Mouse (Mus musculus) hindbrain, embryonic 14.5 days (tissue): ENCODE results near the gene Hes1. TPM values are rescaled to one million over a fixed set of nuclear protein-coding genes. Genes with fewer than 3 reads are reported as not detected.

Source experiments
- ATAC-seq: fragments of 200-750 bp; cut with Nextera tagmentation; 2 replicates; pipeline ENCODE4 v1.8.0; 2017; ENCODE audit warnings: moderate number of reproducible peaks, mild to moderate bottlenecking, moderate TSS enrichment, moderate library complexity; ENCODE audit not compliant: low FRiP score
- DNase-seq: peaks from one replicate; pipeline ENCODE4 v3.0.0-alpha.2; 2015; ENCODE audit warnings: low spot score
- H3K27ac ChIP-seq: fragments of 300-500 bp; sonication (generic); 2 replicates; pipeline ENCODE4 v1.5.1; 2014; ENCODE audit warnings: mild to moderate bottlenecking, moderate library complexity
- H3K27me3 ChIP-seq: fragments of 300-500 bp; sonication (generic); 2 replicates; pipeline ENCODE4 v1.6.1; 2014; ENCODE audit warnings: mild to moderate bottlenecking, low read length, mixed read lengths; ENCODE audit not compliant: control insufficient read depth, insufficient read depth
- H3K36me3 ChIP-seq: fragments of 300-500 bp; sonication (generic); replicated peaks from 2 replicates; pipeline ENCODE4 v1.6.1; 2014; ENCODE audit not compliant: control insufficient read depth, insufficient read depth
- H3K4me1 ChIP-seq: fragments of 300-500 bp; sonication (generic); replicated peaks from 2 replicates; pipeline ENCODE4 v1.6.1; 2014; ENCODE audit warnings: antibody characterized with exemption, low read length, mixed read lengths; ENCODE audit not compliant: control insufficient read depth, insufficient read depth
- H3K4me2 ChIP-seq: fragments of 300-500 bp; sonication (generic); replicated peaks from 2 replicates; pipeline ENCODE4 v1.6.1; 2014; ENCODE audit warnings: mild to moderate bottlenecking, moderate library complexity
- H3K4me3 ChIP-seq: fragments of 300-500 bp; sonication (generic); replicated peaks from 2 replicates; pipeline ENCODE4 v1.5.1; 2014; ENCODE audit warnings: mild to moderate bottlenecking, low read length
- H3K9ac ChIP-seq: fragments of 300-500 bp; sonication (generic); 2 replicates; pipeline ENCODE4 v1.6.1; 2014
- H3K9me3 ChIP-seq: fragments of 300-500 bp; sonication (generic); 2 replicates; pipeline ENCODE4 v1.6.1; 2016; ENCODE audit warnings: low read length; ENCODE audit not compliant: control insufficient read depth
- WGBS: fragments of 180-500 bp; shearing (Covaris S2); extraction: QIAGEN DNeasy Blood & Tissue Kit; methylation state at CpG from one replicate; pipeline ENCODE4 v1.1.7; 2014; 5-methylcytosine and 5-hydroxymethylcytosine counted together
- polyA plus RNA-seq: library from polyadenylated mRNA; unstranded; fragments of >200 nt; fragmentation: Nextera tagmentation; extraction: Ambion mirVana; gene quantifications from 2 replicates; pipeline ENCODE4 v1.2.1, GENCODE M21; 2014

Gene Hes1
- polyA plus RNA-seq, 1 experiment from 2014 or later: 18.0 TPM

- H3K9me3 ChIP-seq: no peaks in the 10 kb centered on the region
- no peak overlapping the region for H3K9ac ChIP-seq
- peaks cover 20% of the 10 kb centered on the region; the same call in 1 of the 2 replicates for H3K27me3 ChIP-seq
These were observed 17.8 kb downstream of the Hes1 start for GRCm38 (mm10) chr16:30081980-30082379.

GRCm38 (mm10) chr16:30082965-30083364 is 18.8 kb downstream of the Hes1 start:
- no peak overlapping the region for H3K27ac ChIP-seq
- peaks cover 18% of the 10 kb centered on the region; the same call in 1 of the 2 replicates for H3K27me3 ChIP-seq
- ATAC-seq (no peak), DNase-seq (no peak)
- 97% methylated on average over 8 of the region's 8 CpGs for WGBS
- H3K4me3 ChIP-seq: no peak overlapping the region
- H3K9me3 ChIP-seq: no peaks in the 10 kb centered on the region
- no peaks in the 10 kb centered on the region for H3K36me3 ChIP-seq
- H3K4me2 ChIP-seq: no peak overlapping the region
- H3K4me1 ChIP-seq: 0 out of 2 replicates have a peak, but pooled peaks cover 4% of the 10 kb centered on the region
- H3K9ac ChIP-seq: no peak overlapping the region

More at GRCm38 (mm10) chr16:30081980-30082379, 17.8 kb downstream of the Hes1 start:
- H3K27ac ChIP-seq: no peak overlapping the region
- H3K4me3 ChIP-seq: no peak overlapping the region
- no peak overlapping the region for H3K4me2 ChIP-seq
- ATAC-seq (no peak), DNase-seq (no peak)
- no peaks in the 10 kb centered on the region for H3K4me1 ChIP-seq
- H3K36me3 ChIP-seq: no peaks in the 10 kb centered on the region
- WGBS: 89% methylated on average over 4 of the region's 4 CpGs

GRCm38 (mm10) chr16:30083536-30083935 is 19.4 kb downstream of the Hes1 start:
- 75% methylated on average over 3 of the region's 3 CpGs for WGBS
- DNase-seq (no peak), ATAC-seq (no peak)
- Histone ChIP-seq H3K9ac (no peak overlapping the region), H3K36me3 (no peaks in the 10 kb centered on the region), H3K9me3 (no peaks in the 10 kb centered on the region), H3K4me1 (0 out of 2 replicates have a peak, but pooled peaks cover 4% of the 10 kb centered on the region), H3K4me3 (no peak overlapping the region), H3K27ac (no peak overlapping the region), H3K4me2 (no peak overlapping the region), H3K27me3 (peaks cover 18% of the 10 kb centered on the region; the same call in 1 of the 2 replicates)

GRCm38 (mm10) chr16:30088646-30089045 is 24.5 kb downstream of the Hes1 start:
- DNase-seq (no peak), ATAC-seq (no peak)
- no peak overlapping the region for H3K4me3 ChIP-seq
- 90% methylated on average over 5 of the region's 5 CpGs for WGBS
- no peak overlapping the region for H3K4me2 ChIP-seq
- no peaks in the 10 kb centered on the region for H3K9me3 ChIP-seq
- peaks cover 10% of the 10 kb centered on the region; the same call in 1 of the 2 replicates for H3K27me3 ChIP-seq
- H3K36me3 ChIP-seq: no peaks in the 10 kb centered on the region
- H3K27ac ChIP-seq: no peak overlapping the region
- H3K9ac ChIP-seq: no peak overlapping the region
- 0 out of 2 replicates have a peak, but pooled peaks cover 4% of the 10 kb centered on the region for H3K4me1 ChIP-seq

- H3K9ac ChIP-seq: no peak overlapping the region
- no peak overlapping the region for H3K4me3 ChIP-seq
- 91% methylated on average over 9 of the region's 9 CpGs for WGBS
- no peak for ATAC-seq
- 0 out of 2 replicates have a peak, but pooled peaks cover 4% of the 10 kb centered on the region for H3K4me1 ChIP-seq
- peaks cover 10% of the 10 kb centered on the region; the same call in 1 of the 2 replicates for H3K27me3 ChIP-seq
- H3K27ac ChIP-seq: no peak overlapping the region
- H3K4me2 ChIP-seq: no peak overlapping the region
- H3K9me3 ChIP-seq: no peaks in the 10 kb centered on the region
- DNase-seq: no peak
- H3K36me3 ChIP-seq: no peaks in the 10 kb centered on the region
These were observed 26.1 kb downstream of the Hes1 start for GRCm38 (mm10) chr16:30090200-30090865.

GRCm38 (mm10) chr16:30096050-30096449 is 31.9 kb downstream of the Hes1 start:
- H3K4me1 ChIP-seq: no peaks in the 10 kb centered on the region
- no peaks in the 10 kb centered on the region for H3K9me3 ChIP-seq
- H3K9ac ChIP-seq: no peak overlapping the region
- no peak overlapping the region for H3K4me3 ChIP-seq
- 79% methylated on average over 3 of the region's 3 CpGs for WGBS
- no peak overlapping the region for H3K27ac ChIP-seq
- ATAC-seq (no peak), DNase-seq (no peak)
- peaks cover 10% of the 10 kb centered on the region for H3K27me3 ChIP-seq
- H3K36me3 ChIP-seq: no peaks in the 10 kb centered on the region
- no peak overlapping the region for H3K4me2 ChIP-seq

- H3K4me1 ChIP-seq: no peaks in the 10 kb centered on the region
- no peak overlapping the region for H3K4me2 ChIP-seq
- 46% methylated on average over 7 of the region's 7 CpGs for WGBS
- no peak overlapping the region for H3K4me3 ChIP-seq
- H3K27ac ChIP-seq: no peak overlapping the region
- DNase-seq: no peak
- H3K9me3 ChIP-seq: no peaks in the 10 kb centered on the region
- no peak overlapping the region for H3K9ac ChIP-seq
- ATAC-seq: no peak
- no peaks in the 10 kb centered on the region for H3K36me3 ChIP-seq
- H3K27me3 ChIP-seq: peaks cover 10% of the 10 kb centered on the region
These were observed 32.3 kb downstream of the Hes1 start for GRCm38 (mm10) chr16:30096475-30096874.

GRCm38 (mm10) chr16:30099124-30099523 is 34.9 kb downstream of the Hes1 start:
- Histone ChIP-seq H3K36me3 (no peaks in the 10 kb centered on the region), H3K9ac (no peak overlapping the region), H3K9me3 (no peaks in the 10 kb centered on the region), H3K4me3 (no peak overlapping the region), H3K4me1 (peaks cover 15% of the 10 kb centered on the region), H3K27ac (no peak overlapping the region), H3K4me2 (no peak overlapping the region), H3K27me3 (peaks cover 8% of the 10 kb centered on the region)
- ATAC-seq (no peak), DNase-seq (no peak)
- WGBS: 57% methylated on average over 5 of the region's 5 CpGs

GRCm38 (mm10) chr16:30102149-30102915 is 38.1 kb downstream of the Hes1 start:
- Histone ChIP-seq H3K36me3 (no peaks in the 10 kb centered on the region), H3K9ac (no peak overlapping the region), H3K4me1 (peaks cover 15% of the 10 kb centered on the region), H3K27ac (no peak overlapping the region), H3K4me2 (no peak overlapping the region), H3K9me3 (no peaks in the 10 kb centered on the region), H3K4me3 (no peak overlapping the region), H3K27me3 (peaks cover 12% of the 10 kb centered on the region)
- DNase-seq (no peak), ATAC-seq (no peak)
- 21% methylated on average over 10 of the region's 10 CpGs for WGBS
